Mouse (Mus musculus) embryonic facial prominence, embryonic 15.5 days (tissue): ENCODE measurements around the gene Sema7a. TPM values are rescaled to one million over a fixed set of nuclear protein-coding genes. Genes with fewer than 3 reads are reported as not detected.

ENCODE experiments used
- ATAC-seq: fragments of 200-750 bp; cut with Nextera tagmentation; 2 replicates; pipeline ENCODE4 v1.8.0; 2017; ENCODE audit warnings: low read depth, moderate TSS enrichment; ENCODE audit not compliant: insufficient number of reproducible peaks, low FRiP score, low TSS enrichment
- H3K27ac ChIP-seq: fragments of 300-500 bp; sonication (generic); replicated peaks from 2 replicates; pipeline ENCODE4 v1.5.1; 2015; ENCODE audit warnings: mild to moderate bottlenecking, inconsistent platforms
- H3K27me3 ChIP-seq: fragments of 300-500 bp; sonication (generic); 2 replicates; pipeline ENCODE4 v1.6.1; 2015; ENCODE audit warnings: inconsistent platforms
- H3K36me3 ChIP-seq: fragments of 300-500 bp; sonication (generic); 2 replicates; pipeline ENCODE4 v1.6.1; 2015; ENCODE audit warnings: mild to moderate bottlenecking, inconsistent platforms
- H3K4me1 ChIP-seq: fragments of 300-500 bp; sonication (generic); 2 replicates; pipeline ENCODE4 v1.6.1; 2015; ENCODE audit warnings: inconsistent platforms
- H3K4me2 ChIP-seq: fragments of 300-500 bp; sonication (generic); replicated peaks from 2 replicates; pipeline ENCODE4 v1.6.1; 2015; ENCODE audit warnings: mild to moderate bottlenecking, inconsistent platforms
- H3K4me3 ChIP-seq: fragments of 300-500 bp; sonication (generic); replicated peaks from 2 replicates; pipeline ENCODE4 v1.5.1; 2015; ENCODE audit warnings: mild to moderate bottlenecking, inconsistent platforms
- H3K9ac ChIP-seq: fragments of 300-500 bp; sonication (generic); 2 replicates; pipeline ENCODE4 v1.6.1; 2015; ENCODE audit warnings: inconsistent platforms
- H3K9me3 ChIP-seq: fragments of 300-500 bp; sonication (generic); replicated peaks from 2 replicates; pipeline ENCODE4 v1.6.1; 2016; ENCODE audit warnings: inconsistent platforms
- WGBS: fragments of 180-500 bp; shearing (Covaris S2); methylation state at CpG from one replicate; pipeline ENCODE4 v1.1.7; 2015; 5-methylcytosine and 5-hydroxymethylcytosine counted together
- polyA plus RNA-seq: library from polyadenylated mRNA; unstranded; fragments of >200 nt; fragmentation: Nextera tagmentation; extraction: Ambion mirVana; gene quantifications from 2 replicates; pipeline ENCODE4 v1.2.1, GENCODE M21; 2015

The Sema7a gene
- polyA plus RNA-seq, 1 experiment from 2014 or later, result 0.65 TPM

DNA sequence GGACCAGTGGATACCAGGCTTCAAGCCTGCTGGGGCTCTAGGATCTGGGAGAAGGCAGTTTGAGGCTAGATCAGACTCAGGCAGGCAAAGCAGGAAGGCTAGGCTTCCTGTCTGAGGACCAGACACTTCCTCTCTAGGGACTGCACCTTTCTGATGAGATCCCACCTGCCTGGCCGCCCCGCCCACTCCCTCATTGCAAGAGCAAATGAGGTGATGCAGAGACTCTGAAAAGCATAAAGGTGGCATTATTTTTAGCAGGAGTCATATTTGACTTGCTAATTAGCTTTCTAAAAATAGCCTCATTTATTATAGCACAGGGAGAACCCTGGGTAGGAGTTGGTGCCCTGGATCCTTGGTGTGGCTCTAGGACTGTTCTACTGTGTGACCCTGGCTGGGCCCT is 48.2 kb downstream of the Sema7a start:
- Histone ChIP-seq H3K36me3 (no peaks in the 10 kb centered on the region), H3K4me2 (no peak overlapping the region), H3K4me3 (no peak overlapping the region), H3K27me3 (no peaks in the 10 kb centered on the region), H3K27ac (no peak overlapping the region), H3K9ac (no peak overlapping the region), H3K9me3 (no peaks in the 10 kb centered on the region), H3K4me1 (peaks cover 4% of the 10 kb centered on the region)
- ATAC-seq, result no peak
- WGBS, result 76% methylated on average over 2 of the region's 2 CpGs

GRCm38 (mm10) chr9:57989309-57989708 is 49.4 kb downstream of the Sema7a start:
- WGBS, result 85% methylated on average over 6 of the region's 6 CpGs

GRCm38 (mm10) chr9:57990438-57991110 is 50.7 kb downstream of the Sema7a start:
- Histone ChIP-seq H3K9me3 (no peaks in the 10 kb centered on the region), H3K27ac (no peak overlapping the region), H3K27me3 (peaks cover 3% of the 10 kb centered on the region; the same call in 1 of the 2 replicates), H3K9ac (no peak overlapping the region), H3K36me3 (no peaks in the 10 kb centered on the region), H3K4me2 (no peak overlapping the region), H3K4me1 (peaks cover 16% of the 10 kb centered on the region), H3K4me3 (no peak overlapping the region)
- 40% methylated on average over 10 of the region's 10 CpGs for WGBS
- ATAC-seq, result no peak

More at GRCm38 (mm10) chr9:57989309-57989708, 49.4 kb downstream of the Sema7a start:
- Histone ChIP-seq H3K4me2 (no peak overlapping the region), H3K27me3 (no peaks in the 10 kb centered on the region), H3K9me3 (no peaks in the 10 kb centered on the region), H3K27ac (no peak overlapping the region), H3K9ac (no peak overlapping the region), H3K36me3 (no peaks in the 10 kb centered on the region), H3K4me1 (peaks cover 14% of the 10 kb centered on the region), H3K4me3 (no peak overlapping the region)
- no peak for ATAC-seq

GRCm38 (mm10) chr9:57992060-57992459 is 52.1 kb downstream of the Sema7a start:
- Histone ChIP-seq H3K4me3 (no peak overlapping the region), H3K4me2 (no peak overlapping the region), H3K27ac (no peak overlapping the region), H3K9me3 (no peaks in the 10 kb centered on the region), H3K36me3 (no peaks in the 10 kb centered on the region), H3K4me1 (peaks cover 16% of the 10 kb centered on the region), H3K27me3 (peaks cover 17% of the 10 kb centered on the region), H3K9ac (no peak overlapping the region)
- ATAC-seq, result no peak
- 78% methylated on average over 3 of the region's 3 CpGs for WGBS

GRCm38 (mm10) chr9:57992781-57993591 is 53.1 kb downstream of the Sema7a start:
- H3K9ac ChIP-seq, result no peak overlapping the region
- WGBS, result 18% methylated on average over 8 of the region's 8 CpGs
- peak overlapping the region; percentile 68 for H3K27ac ChIP-seq
- no peaks in the 10 kb centered on the region for H3K36me3 ChIP-seq
- no peaks in the 10 kb centered on the region for H3K9me3 ChIP-seq
- no peak overlapping the region for H3K4me3 ChIP-seq
- H3K27me3 ChIP-seq, result peaks cover 26% of the 10 kb centered on the region
- H3K4me1 ChIP-seq, result peaks cover 19% of the 10 kb centered on the region
- peak; percentile 74 for ATAC-seq
- peak overlapping the region; percentile 15; the same call in 1 of the 2 replicates for H3K4me2 ChIP-seq

DNA sequence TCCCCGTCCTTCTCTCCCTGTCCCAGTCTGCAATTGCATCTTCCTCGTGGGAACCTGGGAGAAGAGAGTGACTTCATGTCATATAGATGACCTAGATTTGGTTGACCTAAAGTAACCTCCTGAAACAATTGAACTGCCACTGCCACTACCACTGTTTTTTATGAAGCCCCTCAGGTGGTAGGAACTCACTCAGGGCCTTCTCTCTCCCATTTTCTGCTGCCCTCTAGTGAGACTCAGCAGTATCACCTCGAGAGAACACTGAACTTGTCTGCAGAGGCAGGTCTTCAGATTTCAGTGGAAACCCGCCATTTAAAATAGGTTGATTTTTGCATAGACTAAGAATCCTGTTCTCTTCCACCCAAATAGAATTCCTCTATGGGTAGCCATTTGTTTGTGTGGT is 55.4 kb downstream of the Sema7a start:
- no peak overlapping the region for H3K4me3 ChIP-seq
- peaks cover 39% of the 10 kb centered on the region for H3K27me3 ChIP-seq
- WGBS, result 30% methylated on average over 4 of the region's 4 CpGs
- H3K36me3 ChIP-seq, result no peaks in the 10 kb centered on the region
- H3K9me3 ChIP-seq, result no peaks in the 10 kb centered on the region
- H3K4me2 ChIP-seq, result no peak overlapping the region
- H3K4me1 ChIP-seq, result peaks cover 22% of the 10 kb centered on the region
- ATAC-seq, result no peak
- no peak overlapping the region for H3K27ac ChIP-seq
- no peak overlapping the region for H3K9ac ChIP-seq

DNA sequence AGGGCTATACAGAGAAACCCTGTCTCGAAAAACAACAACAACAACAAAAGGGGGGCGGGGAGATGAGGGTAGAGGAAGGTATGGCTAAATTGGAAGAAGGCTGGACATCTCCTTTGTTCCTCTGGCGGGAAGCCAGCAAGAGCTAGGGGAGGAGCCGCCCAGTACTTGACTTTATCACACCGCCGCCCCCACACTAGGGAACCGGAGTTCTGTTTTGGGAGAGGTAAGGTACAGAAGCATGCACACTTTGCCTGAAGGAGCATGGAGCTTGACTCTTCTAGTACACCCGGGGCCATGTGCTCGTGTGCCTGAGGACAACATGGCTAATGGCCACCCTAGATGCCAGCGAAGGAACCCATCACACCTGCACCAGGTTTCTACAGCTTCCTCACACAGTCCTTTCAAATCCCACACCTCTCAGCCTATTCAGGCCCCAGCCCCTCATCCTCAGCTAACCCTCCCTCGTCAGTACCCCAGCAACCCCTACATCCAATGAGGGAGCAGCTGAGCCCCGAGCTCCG is 57.7 kb downstream of the Sema7a start:
- H3K4me1 ChIP-seq, result peaks cover 22% of the 10 kb centered on the region
- no peak overlapping the region for H3K9ac ChIP-seq
- 18% methylated on average over 13 of the region's 13 CpGs for WGBS
- peaks cover 43% of the 10 kb centered on the region for H3K27me3 ChIP-seq
- no peak for ATAC-seq
- H3K9me3 ChIP-seq, result no peaks in the 10 kb centered on the region
- H3K4me2 ChIP-seq, result peak overlapping the region; percentile 44
- H3K27ac ChIP-seq, result no peak overlapping the region
- no peaks in the 10 kb centered on the region for H3K36me3 ChIP-seq
- H3K4me3 ChIP-seq, result no peak overlapping the region

- no peak overlapping the region for H3K9ac ChIP-seq
Measured at GRCm38 (mm10) chr9:57998032-57998659, 58.2 kb downstream of the Sema7a start.

GRCm38 (mm10) chr9:57998685-57999084 is 58.8 kb downstream of the Sema7a start:
- peaks cover 43% of the 10 kb centered on the region for H3K27me3 ChIP-seq
- H3K36me3 ChIP-seq, result no peaks in the 10 kb centered on the region
- H3K9me3 ChIP-seq, result no peaks in the 10 kb centered on the region
- no peak for ATAC-seq
- no peak overlapping the region for H3K27ac ChIP-seq
- no peak overlapping the region for H3K4me2 ChIP-seq
- WGBS, result 59% methylated on average over 2 of the region's 2 CpGs
- no peak overlapping the region for H3K9ac ChIP-seq
- H3K4me1 ChIP-seq, result peaks cover 12% of the 10 kb centered on the region
- no peak overlapping the region for H3K4me3 ChIP-seq

More at GRCm38 (mm10) chr9:57998032-57998659, 58.2 kb downstream of the Sema7a start:
- Histone ChIP-seq H3K27ac (no peak overlapping the region), H3K36me3 (no peaks in the 10 kb centered on the region), H3K4me2 (peak overlapping the region; percentile 44), H3K9me3 (no peaks in the 10 kb centered on the region), H3K4me3 (peak overlapping the region; percentile 19), H3K4me1 (peaks cover 17% of the 10 kb centered on the region), H3K27me3 (peaks cover 43% of the 10 kb centered on the region)
- 2% methylated on average over 20 of the region's 20 CpGs for WGBS
- peak; percentile 36; the same call in 1 of the 2 replicates for ATAC-seq

DNA sequence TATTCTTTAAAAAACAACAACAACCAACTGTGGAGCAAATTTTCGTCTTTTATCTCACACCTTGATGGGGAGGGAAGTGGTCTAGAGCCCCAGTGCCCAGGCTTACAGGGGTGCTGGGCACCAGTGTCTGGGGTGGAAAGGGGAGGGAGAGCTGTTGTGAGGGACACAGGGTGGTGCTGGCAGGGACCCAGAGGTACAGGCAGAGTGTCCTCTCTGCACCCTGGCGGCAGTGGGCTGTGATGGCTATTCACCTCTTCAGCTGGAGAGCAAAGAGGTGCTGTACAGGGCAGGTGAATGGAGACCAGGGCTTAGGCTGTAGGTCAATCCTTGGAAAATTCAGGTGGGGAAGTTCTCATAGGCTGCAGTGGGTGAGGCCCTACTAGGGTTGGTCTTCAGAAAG is 59.8 kb downstream of the Sema7a start:
- Histone ChIP-seq H3K4me3 (no peak overlapping the region), H3K27me3 (peaks cover 42% of the 10 kb centered on the region), H3K4me1 (peaks cover 6% of the 10 kb centered on the region), H3K36me3 (no peaks in the 10 kb centered on the region), H3K9ac (no peak overlapping the region), H3K27ac (no peak overlapping the region), H3K4me2 (no peak overlapping the region), H3K9me3 (no peaks in the 10 kb centered on the region)
- WGBS, result 48% methylated on average over 2 of the region's 2 CpGs
- ATAC-seq, result no peak

DNA sequence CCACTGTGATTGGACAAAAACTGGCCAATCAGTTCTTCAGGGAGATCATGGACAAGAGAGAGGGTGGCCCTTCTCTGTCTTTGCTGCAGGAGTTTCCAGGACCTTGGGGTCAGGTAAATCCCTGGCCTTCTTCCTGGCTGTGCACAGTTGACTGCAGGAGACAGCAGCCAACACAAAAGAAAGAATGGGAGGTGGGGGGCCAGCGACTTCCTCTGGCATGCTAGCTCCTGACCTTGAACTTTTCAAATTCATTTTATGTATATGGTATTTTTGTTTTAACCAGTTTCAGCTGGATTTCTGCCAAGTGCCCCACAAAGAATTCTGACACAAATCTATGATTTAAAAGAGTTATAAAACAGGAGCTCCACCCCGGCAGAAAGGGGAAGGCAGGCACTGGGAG is 63.4 kb downstream of the Sema7a start:
- Histone ChIP-seq H3K27me3 (peaks cover 15% of the 10 kb centered on the region; the same call in 1 of the 2 replicates), H3K27ac (no peak overlapping the region), H3K36me3 (no peaks in the 10 kb centered on the region), H3K4me2 (no peak overlapping the region), H3K4me1 (peaks cover under 1% of the 10 kb centered on the region), H3K9ac (no peak overlapping the region), H3K9me3 (no peaks in the 10 kb centered on the region), H3K4me3 (no peak overlapping the region)
- ATAC-seq, result no peak
- 10% methylated on average over 2 of the region's 2 CpGs for WGBS
